Mouse (Mus musculus) lung, embryonic 15.5 days (tissue): Measurements from ENCODE around the gene Ppip5k2. TPM values are rescaled to one million over a fixed set of nuclear protein-coding genes. Genes with fewer than 3 reads are reported as not detected.

Experiments used
- ATAC-seq: fragments of 200-750 bp; cut with Nextera tagmentation; 2 replicates; pipeline ENCODE4 v1.8.0; 2017; ENCODE audit warnings: moderate number of reproducible peaks, borderline replicate concordance; ENCODE audit not compliant: low FRiP score, low TSS enrichment; ENCODE audit errors: extremely low read depth
- H3K27ac ChIP-seq: fragments of 300-500 bp; sonication (generic); 2 replicates; pipeline ENCODE4 v1.5.1; 2015; ENCODE audit warnings: moderate library complexity, mild to moderate bottlenecking, inconsistent platforms
- H3K27me3 ChIP-seq: fragments of 300-500 bp; sonication (generic); 2 replicates; pipeline ENCODE4 v1.6.1; 2015; ENCODE audit warnings: inconsistent platforms
- H3K36me3 ChIP-seq: fragments of 300-500 bp; sonication (generic); 2 replicates; pipeline ENCODE4 v1.6.1; 2015; ENCODE audit warnings: inconsistent platforms
- H3K4me1 ChIP-seq: fragments of 300-500 bp; sonication (generic); 2 replicates; pipeline ENCODE4 v1.6.1; 2015; ENCODE audit warnings: inconsistent platforms
- H3K4me2 ChIP-seq: fragments of 300-500 bp; sonication (generic); 2 replicates; pipeline ENCODE4 v1.6.1; 2015; ENCODE audit warnings: inconsistent platforms, mild to moderate bottlenecking, moderate library complexity
- H3K4me3 ChIP-seq: fragments of 300-500 bp; sonication (generic); 2 replicates; pipeline ENCODE4 v1.5.1; 2015; ENCODE audit warnings: mild to moderate bottlenecking, inconsistent platforms
- H3K9ac ChIP-seq: fragments of 300-500 bp; sonication (generic); 2 replicates; pipeline ENCODE4 v1.6.1; 2015; ENCODE audit warnings: inconsistent platforms
- H3K9me3 ChIP-seq: fragments of 300-500 bp; sonication (generic); 2 replicates; pipeline ENCODE4 v1.6.1; 2016; ENCODE audit warnings: inconsistent platforms
- WGBS: fragments of 180-500 bp; shearing (Covaris S2); methylation state at CpG from one replicate; pipeline ENCODE4 v1.1.7; 2015; 5-methylcytosine and 5-hydroxymethylcytosine counted together
- polyA plus RNA-seq: library from polyadenylated mRNA; unstranded; fragments of >200 nt; fragmentation: Nextera tagmentation; extraction: Ambion mirVana; gene quantifications from 2 replicates; pipeline ENCODE4 v1.2.1, GENCODE M21; 2015

The Ppip5k2 gene
- polyA plus RNA-seq, result 24.8 and 26.2 TPM in 2 replicates

GRCm38 (mm10) chr1:97769904-97770753, at the start of gene Ppip5k2, which contains the start of gene Gin1:
Gene Ppip5k2 (minus strand): TSS chr1:97770411.
Gene Gin1 (plus strand): TSS chr1:97770172.
- Histone ChIP-seq H3K9ac (peak within 1 kb of the TSS; percentile 82), H3K27me3 (no peaks in the 10 kb centered on the region), H3K36me3 (no peaks in the 10 kb centered on the region), H3K4me3 (peak within 1 kb of the TSS; percentile 80), H3K9me3 (no peaks in the 10 kb centered on the region), H3K4me1 (peaks cover 15% of the 10 kb centered on the region), H3K27ac (peak within 1 kb of the TSS; percentile 87), H3K4me2 (peak within 1 kb of the TSS; percentile 71)
- WGBS, result under 1% methylated on average over 66 of the region's 66 CpGs
- peak; percentile 99 for ATAC-seq

GRCm38 (mm10) chr1:97809255-97809912, 39.2 kb upstream of the Ppip5k2 start:
- ATAC-seq, result no peak
- no peaks in the 10 kb centered on the region for H3K27me3 ChIP-seq
- H3K9ac ChIP-seq, result no peak overlapping the region
- H3K36me3 ChIP-seq, result no peaks in the 10 kb centered on the region
- no peaks in the 10 kb centered on the region for H3K9me3 ChIP-seq
- H3K4me2 ChIP-seq, result no peak overlapping the region
- H3K4me1 ChIP-seq, result no peaks in the 10 kb centered on the region
- H3K4me3 ChIP-seq, result no peak overlapping the region
- H3K27ac ChIP-seq, result no peak overlapping the region
- WGBS, result 37% methylated on average over 2 of the region's 2 CpGs

GRCm38 (mm10) chr1:97804520-97804919, 34.3 kb upstream of the Ppip5k2 start:
- Histone ChIP-seq H3K4me1 (no peaks in the 10 kb centered on the region), H3K4me2 (no peak overlapping the region)
- ATAC-seq, result no peak

GRCm38 (mm10) chr1:97802207-97802902, 32.1 kb upstream of the Ppip5k2 start:
- no peak overlapping the region for H3K27ac ChIP-seq
- H3K4me2 ChIP-seq, result no peak overlapping the region
- H3K27me3 ChIP-seq, result no peaks in the 10 kb centered on the region
- H3K4me3 ChIP-seq, result no peak overlapping the region
- no peaks in the 10 kb centered on the region for H3K36me3 ChIP-seq
- H3K9ac ChIP-seq, result no peak overlapping the region
- ATAC-seq, result no peak
- WGBS, result 39% methylated on average over 4 of the region's 4 CpGs
- H3K4me1 ChIP-seq, result no peaks in the 10 kb centered on the region
- H3K9me3 ChIP-seq, result no peaks in the 10 kb centered on the region

More at GRCm38 (mm10) chr1:97804520-97804919, 34.3 kb upstream of the Ppip5k2 start:
- H3K27me3 ChIP-seq, result no peaks in the 10 kb centered on the region
- H3K9me3 ChIP-seq, result no peaks in the 10 kb centered on the region
- H3K36me3 ChIP-seq, result no peaks in the 10 kb centered on the region
- no peak overlapping the region for H3K27ac ChIP-seq
- no peak overlapping the region for H3K9ac ChIP-seq
- H3K4me3 ChIP-seq, result no peak overlapping the region

- ATAC-seq, result no peak
- Histone ChIP-seq H3K36me3 (no peaks in the 10 kb centered on the region), H3K4me2 (no peak overlapping the region), H3K27me3 (no peaks in the 10 kb centered on the region), H3K4me1 (no peaks in the 10 kb centered on the region), H3K9me3 (no peaks in the 10 kb centered on the region), H3K4me3 (no peak overlapping the region), H3K9ac (no peak overlapping the region), H3K27ac (no peak overlapping the region)
- WGBS, result 48% methylated on average over 9 of the region's 9 CpGs
These were observed 25.7 kb upstream of the Ppip5k2 start for GRCm38 (mm10) chr1:97795936-97796335.

- no peak overlapping the region for H3K4me2 ChIP-seq
- no peak for ATAC-seq
- H3K36me3 ChIP-seq, result no peaks in the 10 kb centered on the region
- H3K9me3 ChIP-seq, result no peaks in the 10 kb centered on the region
- 91% methylated on average over 3 of the region's 3 CpGs for WGBS
- no peak overlapping the region for H3K27ac ChIP-seq
- no peaks in the 10 kb centered on the region for H3K27me3 ChIP-seq
- H3K9ac ChIP-seq, result no peak overlapping the region
- no peak overlapping the region for H3K4me3 ChIP-seq
- H3K4me1 ChIP-seq, result no peaks in the 10 kb centered on the region
These were observed 23.9 kb upstream of the Ppip5k2 start for GRCm38 (mm10) chr1:97794110-97794509.

- H3K9me3 ChIP-seq, result no peaks in the 10 kb centered on the region
- no peak overlapping the region for H3K9ac ChIP-seq
- no peak overlapping the region for H3K27ac ChIP-seq
- H3K4me1 ChIP-seq, result no peaks in the 10 kb centered on the region
- no peaks in the 10 kb centered on the region for H3K36me3 ChIP-seq
- H3K4me2 ChIP-seq, result no peak overlapping the region
- no peak for ATAC-seq
- H3K27me3 ChIP-seq, result no peaks in the 10 kb centered on the region
- no peak overlapping the region for H3K4me3 ChIP-seq
- WGBS, result 82% methylated on average over 2 of the region's 2 CpGs
These were observed 18.3 kb upstream of the Ppip5k2 start for GRCm38 (mm10) chr1:97788490-97788889.

GRCm38 (mm10) chr1:97787674-97788073, 17.5 kb upstream of the Ppip5k2 start:
- 61% methylated on average over 3 of the region's 3 CpGs for WGBS
- no peak overlapping the region for H3K4me2 ChIP-seq
- no peak for ATAC-seq

GRCm38 (mm10) chr1:97785685-97786393, 15.6 kb upstream of the Ppip5k2 start:
- ATAC-seq, result no peak
- Histone ChIP-seq H3K27me3 (no peaks in the 10 kb centered on the region), H3K4me2 (no peak overlapping the region), H3K9ac (no peak overlapping the region), H3K9me3 (no peaks in the 10 kb centered on the region), H3K4me3 (no peak overlapping the region), H3K36me3 (no peaks in the 10 kb centered on the region), H3K27ac (no peak overlapping the region), H3K4me1 (no peaks in the 10 kb centered on the region)
- 85% methylated on average over 11 of the region's 11 CpGs for WGBS

More at GRCm38 (mm10) chr1:97787674-97788073, 17.5 kb upstream of the Ppip5k2 start:
- H3K9ac ChIP-seq, result no peak overlapping the region
- no peaks in the 10 kb centered on the region for H3K4me1 ChIP-seq
- H3K4me3 ChIP-seq, result no peak overlapping the region
- H3K36me3 ChIP-seq, result no peaks in the 10 kb centered on the region
- no peak overlapping the region for H3K27ac ChIP-seq
- no peaks in the 10 kb centered on the region for H3K27me3 ChIP-seq
- H3K9me3 ChIP-seq, result no peaks in the 10 kb centered on the region

GRCm38 (mm10) chr1:97784928-97785327, 14.7 kb upstream of the Ppip5k2 start:
- H3K4me1 ChIP-seq, result no peaks in the 10 kb centered on the region
- no peak overlapping the region for H3K9ac ChIP-seq
- ATAC-seq, result no peak
- no peaks in the 10 kb centered on the region for H3K9me3 ChIP-seq
- H3K27ac ChIP-seq, result no peak overlapping the region
- no peak overlapping the region for H3K4me3 ChIP-seq
- WGBS, result 62% methylated on average over 7 of the region's 7 CpGs
- H3K4me2 ChIP-seq, result no peak overlapping the region
- H3K27me3 ChIP-seq, result no peaks in the 10 kb centered on the region
- no peaks in the 10 kb centered on the region for H3K36me3 ChIP-seq

- Histone ChIP-seq H3K27ac (no peak overlapping the region), H3K27me3 (no peaks in the 10 kb centered on the region), H3K9ac (no peak overlapping the region), H3K36me3 (0 out of 2 replicates have a peak, but pooled peaks cover 2% of the 10 kb centered on the region), H3K4me2 (no peak overlapping the region), H3K4me3 (no peak overlapping the region), H3K9me3 (no peaks in the 10 kb centered on the region), H3K4me1 (no peaks in the 10 kb centered on the region)
- ATAC-seq, result no peak
- 95% methylated on average over 7 of the region's 7 CpGs for WGBS
These were observed 11.5 kb upstream of the Ppip5k2 start for GRCm38 (mm10) chr1:97781674-97782073.
